Mouse (Mus musculus) heart, adult 2 months (tissue): Measurements from ENCODE around the gene Dcst1.

Experiments used
- CTCF ChIP-seq: fragments of 200-600 bp; IDR thresholded peaks from 2 replicates; pipeline ENCODE4 v1.8.1; 2022; ENCODE audit warnings: antibody characterized with exemption, mild to moderate bottlenecking, moderate library complexity
- POLR2A ChIP-seq: fragments of 200-500 bp; IDR thresholded peaks from 2 replicates; pipeline ENCODE4 v1.6.1; 2011; ENCODE audit warnings: mild to moderate bottlenecking, low read depth, low read length, control low read depth; ENCODE audit not compliant: insufficient read depth

- TF ChIP-seq CTCF = no peak
- TF ChIP-seq POLR2A = no peak
Observed at GRCm38 (mm10) chr3:89383651-89384255, 18.7 kb upstream of the Dcst1 start.
